Mouse (Mus musculus) E14TG2a.4 (cell line): ENCODE results near the gene Rnf126.

Experiments used
- CTCF ChIP-seq: conservative IDR thresholded peaks from 2 replicates; pipeline ENCODE4 v1.5.1; 2014; ENCODE audit warnings: low read length
- NANOG ChIP-seq: IDR thresholded peaks from 2 replicates; pipeline ENCODE4 v1.6.1; 2014; ENCODE audit warnings: borderline replicate concordance, low read length, mixed read lengths
- POU5F1 ChIP-seq: IDR thresholded peaks from 2 replicates; pipeline ENCODE4 v1.6.1; 2014; ENCODE audit warnings: low read length, borderline replicate concordance

GRCm38 (mm10) chr10:79709307-79709706, 57.4 kb downstream of the Rnf126 start:
- TF ChIP-seq CTCF (no peak), POU5F1 (no peak), NANOG (no peak)
